Mouse (Mus musculus) liver, embryonic 14.5 days (tissue): ENCODE measurements around the gene Pappa. TPM values are rescaled to one million over a fixed set of nuclear protein-coding genes. Genes with fewer than 3 reads are reported as not detected.

Experiments used
- ATAC-seq: fragments of 200-750 bp; cut with Nextera tagmentation; 2 replicates; pipeline ENCODE4 v1.8.0; 2017; ENCODE audit warnings: moderate number of reproducible peaks, mild to moderate bottlenecking, moderate library complexity; ENCODE audit not compliant: insufficient read depth
- DNase-seq, 3 experiments: peaks; one replicate each; pipeline ENCODE4 v3.0.0-alpha.2; 2012 to 2013; ENCODE audit warnings: low read depth in 3 of 3, low spot score in 3 of 3
- H3K27ac ChIP-seq: fragments of 300-500 bp; sonication (generic); 2 replicates; pipeline ENCODE4 v1.5.1; 2014; ENCODE audit warnings: moderate library complexity, mild to moderate bottlenecking, control low read depth, inconsistent platforms
- H3K27me3 ChIP-seq: fragments of 300-500 bp; sonication (generic); 2 replicates; pipeline ENCODE4 v1.6.1; 2014; ENCODE audit warnings: mild to moderate bottlenecking, low read length, moderate library complexity; ENCODE audit not compliant: control insufficient read depth, insufficient read depth
- H3K36me3 ChIP-seq: fragments of 300-500 bp; sonication (generic); replicated peaks from 2 replicates; pipeline ENCODE4 v1.6.1; 2014; ENCODE audit warnings: low read depth; ENCODE audit not compliant: control insufficient read depth, insufficient read depth
- H3K4me1 ChIP-seq, 2 experiments: fragments of 200-500 bp in 1 of 2; fragments of 300-500 bp in 1 of 2; sonication (generic) in 1 of 2; replicated peaks; 2 replicates each; pipeline ENCODE4 v1.6.1; 2012 to 2014; ENCODE audit warnings: antibody characterized with exemption in 1 of 2, inconsistent platforms in 1 of 2, low read length in 1 of 2; ENCODE audit not compliant: control insufficient read depth in 2 of 2, insufficient read depth in 2 of 2
- H3K4me2 ChIP-seq: fragments of 300-500 bp; sonication (generic); 2 replicates; pipeline ENCODE4 v1.6.1; 2014; ENCODE audit warnings: low read depth, mild to moderate bottlenecking, control low read depth, moderate library complexity
- H3K4me3 ChIP-seq, 2 experiments: fragments of 200-500 bp in 1 of 2; fragments of 300-500 bp in 1 of 2; sonication (generic) in 1 of 2; 2 replicates each; pipeline ENCODE4 v1.5.1; 2012 to 2014; ENCODE audit warnings: low read depth in 2 of 2, low read length in 2 of 2, mild to moderate bottlenecking in 2 of 2, control low read depth in 1 of 2, inconsistent platforms in 1 of 2, moderate library complexity in 1 of 2; ENCODE audit not compliant: insufficient read depth in 1 of 2
- H3K9ac ChIP-seq: fragments of 300-500 bp; sonication (generic); replicated peaks from 2 replicates; pipeline ENCODE4 v1.6.1; 2014; ENCODE audit warnings: mild to moderate bottlenecking, control low read depth, moderate library complexity
- H3K9me3 ChIP-seq: fragments of 300-500 bp; sonication (generic); 2 replicates; pipeline ENCODE4 v1.6.1; 2016; ENCODE audit warnings: low read length, mixed read lengths; ENCODE audit not compliant: control insufficient read depth
- CTCF ChIP-seq: IDR thresholded peaks from 2 replicates; pipeline ENCODE4 v1.5.1; 2016; ENCODE audit warnings: antibody characterized with exemption, low read depth, control low read depth
- EP300 ChIP-seq: IDR thresholded peaks from 2 replicates; pipeline ENCODE4 v1.6.1; 2016; ENCODE audit warnings: antibody characterized with exemption, low read depth
- WGBS: fragments of 180-500 bp; shearing (Covaris S2); extraction: QIAGEN DNeasy Blood & Tissue Kit; methylation state at CpG from one replicate; pipeline ENCODE4 v1.1.7; 2014; ENCODE audit not compliant: insufficient replicate concordance; 5-methylcytosine and 5-hydroxymethylcytosine counted together
- polyA plus RNA-seq, 2 experiments: library from polyadenylated mRNA; depleted of rRNA in 1 of 2; stranded (reverse) in 1 of 2; unstranded in 1 of 2; fragments of >200 nt; fragmentation: Nextera tagmentation in 1 of 2; extraction: Ambion mirVana in 1 of 2; gene quantifications; 2 replicates each; pipeline versions ENCODE4 v1.2.1 to v1.2.3; 2012 to 2014

Pappa gene
- polyA plus RNA-seq, 2 experiments, result 0.01 TPM

- Histone ChIP-seq H3K27me3 (no peaks in the 10 kb centered on the region), H3K4me1 (no peaks in the 10 kb centered on the region), H3K9ac (no peak overlapping the region), H3K27ac (no peak overlapping the region), H3K36me3 (no peaks in the 10 kb centered on the region), H3K9me3 (no peaks in the 10 kb centered on the region), H3K4me3 (no peak overlapping the region), H3K4me2 (no peak overlapping the region)
- TF ChIP-seq CTCF, result no peak
- TF ChIP-seq EP300, result no peak
- DNase-seq (no peak), ATAC-seq (no peak)
- WGBS, result 71% methylated on average over 1 of the region's 1 CpGs
These were observed 149.4 kb downstream of the Pappa start for GRCm38 (mm10) chr4:65273299-65273851.

GRCm38 (mm10) chr4:65278451-65279271, 154.7 kb downstream of the Pappa start:
- Histone ChIP-seq H3K4me1 (peaks cover 3 to 10% of the 10 kb centered on the region in 2 experiments), H3K9ac (no peak overlapping the region), H3K9me3 (no peaks in the 10 kb centered on the region), H3K36me3 (no peaks in the 10 kb centered on the region), H3K4me3 (no peak overlapping the region), H3K27me3 (no peaks in the 10 kb centered on the region), H3K27ac (no peak overlapping the region), H3K4me2 (no peak overlapping the region)
- no peak for ATAC-seq
- TF ChIP-seq CTCF (no peak), EP300 (no peak)
- 76% methylated on average over 10 of the region's 10 CpGs for WGBS
- DNase-seq, result no peak

- Histone ChIP-seq H3K9ac (no peak overlapping the region), H3K36me3 (no peaks in the 10 kb centered on the region), H3K27me3 (no peaks in the 10 kb centered on the region), H3K9me3 (no peaks in the 10 kb centered on the region), H3K4me3 (no peak overlapping the region), H3K4me1 (peaks cover 3 to 13% of the 10 kb centered on the region in 2 experiments), H3K4me2 (no peak overlapping the region), H3K27ac (no peak overlapping the region)
- no peak for ATAC-seq
- no peak for TF ChIP-seq CTCF
- no peak for TF ChIP-seq EP300
- 63% methylated on average over 4 of the region's 4 CpGs for WGBS
- DNase-seq, result no peak
These were observed 155.3 kb downstream of the Pappa start for GRCm38 (mm10) chr4:65279272-65279653.

DNA sequence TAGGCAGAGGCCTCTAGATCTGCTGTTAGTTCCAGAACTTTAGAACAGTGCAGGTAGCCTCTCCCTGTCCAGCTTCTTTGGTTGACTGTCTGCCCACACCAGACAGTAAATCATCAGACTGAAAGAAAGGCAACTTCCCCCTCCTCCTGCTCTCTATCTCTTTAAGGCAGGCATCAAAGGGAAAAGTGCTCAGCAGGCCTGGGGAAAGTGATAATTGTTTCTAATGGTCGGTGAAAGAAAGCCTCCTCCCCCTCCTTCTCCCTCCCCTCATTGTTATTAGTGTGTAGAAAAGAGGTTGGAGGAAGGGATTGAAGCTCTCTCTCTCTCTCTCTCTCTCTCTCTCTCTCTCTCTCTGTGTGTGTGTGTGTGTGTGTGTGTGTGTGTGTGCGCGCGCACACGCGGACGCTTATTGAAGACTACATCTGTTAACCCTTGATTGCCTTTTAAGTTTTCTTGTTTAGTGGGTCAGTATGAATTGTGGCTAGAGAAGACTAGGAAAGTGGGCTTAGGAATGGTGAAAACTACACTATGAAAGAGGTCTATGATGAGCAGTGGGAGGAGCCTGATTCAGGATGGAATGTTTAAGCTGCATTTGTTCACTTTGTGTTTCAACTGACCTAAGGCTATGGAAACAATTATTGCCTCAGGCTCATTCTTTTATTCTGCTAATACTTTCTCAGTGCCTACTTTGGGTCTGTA, 156.2 kb downstream of the Pappa start:
- DNase-seq (peak; percentile 33 to 41 (median 33)), ATAC-seq (peak; percentile 82)
- Histone ChIP-seq H3K36me3 (no peaks in the 10 kb centered on the region), H3K4me1 (peaks cover 4 to 13% of the 10 kb centered on the region in 2 experiments), H3K4me3 (no peak overlapping the region), H3K4me2 (no peak overlapping the region), H3K27ac (no peak overlapping the region), H3K27me3 (no peaks in the 10 kb centered on the region), H3K9ac (no peak overlapping the region), H3K9me3 (no peaks in the 10 kb centered on the region)
- TF ChIP-seq CTCF, result no peak
- TF ChIP-seq EP300, result peak; percentile 74
- WGBS, result 8% methylated on average over 7 of the region's 7 CpGs

- ATAC-seq, result no peak
- no peak for TF ChIP-seq CTCF
- no peak for TF ChIP-seq EP300
- H3K4me2 ChIP-seq, result no peak overlapping the region
These were observed 156.9 kb downstream of the Pappa start for GRCm38 (mm10) chr4:65280888-65281287.

More at GRCm38 (mm10) chr4:65280888-65281287, 156.9 kb downstream of the Pappa start:
- H3K36me3 ChIP-seq, result no peaks in the 10 kb centered on the region
- DNase-seq, result no peak
- no peak overlapping the region for H3K4me3 ChIP-seq
- no peaks in the 10 kb centered on the region for H3K9me3 ChIP-seq
- no peak overlapping the region for H3K9ac ChIP-seq
- no peak overlapping the region for H3K27ac ChIP-seq
- H3K27me3 ChIP-seq, result no peaks in the 10 kb centered on the region
- H3K4me1 ChIP-seq, result peaks cover 6 to 17% of the 10 kb centered on the region in 2 experiments
